Mouse (Mus musculus) liver, adult (tissue): ENCODE measurements around the gene 2700081O15Rik.

Experiments used
- GATA4 ChIP-seq: IDR thresholded peaks from 2 replicates; pipeline ENCODE4 v1.6.1; 2014; ENCODE audit warnings: mild to moderate bottlenecking, low read length; ENCODE audit not compliant: insufficient replicate concordance

2700081O15Rik gene

DNA sequence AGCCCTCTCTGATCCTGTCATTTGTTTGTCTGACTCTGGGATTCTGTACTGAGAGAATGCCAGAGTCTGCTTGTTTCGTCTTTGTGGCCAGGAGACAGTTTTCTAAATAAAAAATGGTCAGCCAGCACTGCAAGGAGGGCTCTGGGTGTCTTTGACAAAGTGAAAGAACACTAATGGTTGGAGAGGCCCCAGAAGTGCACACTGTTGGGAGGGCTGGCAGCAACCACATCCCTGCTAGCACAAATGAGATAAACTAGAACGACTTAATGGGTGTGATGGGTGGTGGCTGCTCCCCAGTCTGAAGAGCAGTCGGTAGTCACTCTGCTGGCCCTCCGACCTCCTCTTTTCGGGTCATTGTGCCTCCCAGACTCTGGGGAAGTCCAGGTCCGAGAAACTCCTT is 1.7 kb downstream of the 2700081O15Rik start:
- no peak for TF ChIP-seq GATA4

DNA sequence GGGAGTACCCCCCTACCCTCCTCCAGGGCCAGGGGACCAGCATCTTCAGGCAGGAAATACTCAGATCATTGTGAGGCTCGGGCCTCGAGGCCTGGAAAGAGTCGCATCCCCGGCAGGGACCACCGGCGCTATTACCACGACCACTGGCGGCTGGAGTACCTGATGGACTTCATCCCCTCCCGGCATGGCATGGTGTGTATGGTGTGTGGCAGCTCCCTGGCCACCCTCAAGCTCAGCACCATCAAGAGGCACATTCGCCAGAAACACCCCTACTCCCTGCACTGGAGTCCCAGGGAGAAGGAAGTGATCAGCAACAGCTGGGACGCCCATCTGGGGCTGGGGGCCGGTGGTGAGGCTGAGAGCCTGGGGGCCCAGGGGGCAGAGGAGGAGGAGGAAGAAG is 2.7 kb downstream of the 2700081O15Rik start:
- TF ChIP-seq GATA4: no peak

DNA sequence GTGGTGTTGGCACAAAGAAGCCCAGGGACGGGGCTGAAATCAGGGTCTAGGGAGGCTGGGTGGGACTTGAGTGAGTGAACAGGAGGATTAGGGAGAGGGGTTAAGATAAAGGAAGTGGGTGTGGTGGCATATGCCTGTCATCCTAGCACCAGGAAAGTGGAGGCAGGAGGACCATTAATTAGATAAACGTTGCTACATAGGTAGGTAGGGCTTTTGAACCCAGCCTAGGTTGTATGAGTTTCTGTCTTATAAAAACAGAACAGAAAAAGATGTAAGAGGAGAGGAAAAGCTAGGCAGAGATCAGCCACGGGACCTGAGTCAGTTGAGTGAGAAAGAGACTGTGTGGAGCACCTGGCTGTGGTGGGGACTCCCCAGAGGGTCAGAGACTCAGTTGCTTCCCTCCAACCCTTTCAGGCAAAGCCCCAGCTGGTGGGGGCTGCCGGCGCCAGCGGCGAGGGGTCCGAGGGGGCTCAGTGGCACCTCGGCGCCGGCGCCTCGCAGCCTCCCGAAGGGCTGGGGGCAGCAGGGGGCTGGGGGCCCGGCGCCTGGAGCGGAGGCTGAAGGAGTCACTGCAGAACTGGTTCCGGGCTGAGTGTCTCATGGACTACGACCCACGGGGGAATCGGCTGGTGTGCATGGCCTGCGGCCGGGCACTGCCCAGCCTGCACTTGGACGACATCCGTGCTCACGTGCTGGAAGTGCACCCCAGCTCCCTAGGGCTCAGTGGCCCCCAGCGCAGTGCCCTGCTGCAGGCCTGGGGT is 3.6 kb downstream of the 2700081O15Rik start:
- no peak for TF ChIP-seq GATA4

DNA sequence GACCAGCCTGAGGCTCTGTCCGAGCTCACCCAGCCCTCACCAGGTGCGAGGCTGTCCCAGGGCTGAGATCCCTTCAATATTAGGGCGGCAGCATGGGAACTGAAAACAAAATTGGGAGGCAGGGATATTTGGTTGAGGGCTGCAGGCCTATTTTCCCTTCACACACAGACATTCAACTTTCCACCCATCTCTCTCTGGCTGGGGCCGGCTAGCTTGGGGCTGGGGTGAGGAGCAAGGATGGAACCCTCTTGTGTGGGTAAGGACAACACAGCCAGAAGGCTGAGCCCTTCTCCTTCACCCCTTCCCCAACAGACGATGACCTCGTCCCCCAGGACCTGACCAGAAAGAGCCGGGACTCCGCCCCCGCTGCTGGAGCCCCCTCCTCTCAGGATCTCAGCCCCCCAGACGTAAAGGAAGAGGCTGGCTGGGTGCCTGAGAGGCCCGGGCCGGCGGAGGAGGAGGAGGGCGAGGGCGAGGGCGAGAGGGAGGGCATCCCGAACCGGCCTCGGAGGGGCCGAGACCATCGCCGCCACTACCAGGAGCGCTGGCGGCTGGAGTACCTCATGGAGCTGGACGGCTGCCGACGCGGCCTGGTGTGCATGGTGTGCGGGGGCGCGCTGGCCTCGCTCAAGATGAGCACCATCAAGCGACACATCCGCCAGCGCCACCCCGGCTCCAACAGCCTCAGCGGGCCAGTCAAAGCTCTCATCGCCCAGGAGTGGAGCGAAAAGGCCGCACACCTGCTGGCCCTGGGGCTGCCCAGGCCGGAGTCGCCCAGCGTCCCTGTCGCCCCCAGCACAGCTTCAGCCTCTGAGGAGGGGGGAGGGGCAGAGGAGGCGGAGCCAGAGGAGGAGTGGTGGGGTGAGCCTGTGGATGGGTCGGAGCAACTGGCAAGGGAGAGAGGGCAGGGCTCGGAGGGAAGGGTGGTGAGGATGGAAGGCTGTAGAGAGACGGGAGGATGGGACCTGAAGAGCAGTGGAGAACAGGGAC is 4.5 kb downstream of the 2700081O15Rik start:
- TF ChIP-seq GATA4: no peak

DNA sequence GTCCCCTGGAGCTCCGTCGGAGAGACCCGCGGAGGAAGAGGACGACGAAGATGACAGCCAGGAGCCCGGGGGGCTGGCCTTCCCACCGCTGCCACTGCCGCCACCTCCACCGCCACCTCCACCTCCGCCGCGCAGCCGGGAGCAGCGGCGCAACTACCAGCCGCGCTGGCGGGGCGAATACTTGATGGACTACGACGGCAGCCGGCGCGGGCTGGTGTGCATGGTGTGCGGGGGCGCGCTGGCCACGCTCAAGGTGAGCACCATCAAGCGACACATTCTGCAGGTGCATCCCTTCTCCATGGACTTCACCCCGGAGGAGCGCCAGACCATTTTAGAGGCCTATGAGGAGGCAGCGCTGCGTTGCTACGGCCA is 5.2 kb downstream of the 2700081O15Rik start:
- no peak for TF ChIP-seq GATA4

DNA sequence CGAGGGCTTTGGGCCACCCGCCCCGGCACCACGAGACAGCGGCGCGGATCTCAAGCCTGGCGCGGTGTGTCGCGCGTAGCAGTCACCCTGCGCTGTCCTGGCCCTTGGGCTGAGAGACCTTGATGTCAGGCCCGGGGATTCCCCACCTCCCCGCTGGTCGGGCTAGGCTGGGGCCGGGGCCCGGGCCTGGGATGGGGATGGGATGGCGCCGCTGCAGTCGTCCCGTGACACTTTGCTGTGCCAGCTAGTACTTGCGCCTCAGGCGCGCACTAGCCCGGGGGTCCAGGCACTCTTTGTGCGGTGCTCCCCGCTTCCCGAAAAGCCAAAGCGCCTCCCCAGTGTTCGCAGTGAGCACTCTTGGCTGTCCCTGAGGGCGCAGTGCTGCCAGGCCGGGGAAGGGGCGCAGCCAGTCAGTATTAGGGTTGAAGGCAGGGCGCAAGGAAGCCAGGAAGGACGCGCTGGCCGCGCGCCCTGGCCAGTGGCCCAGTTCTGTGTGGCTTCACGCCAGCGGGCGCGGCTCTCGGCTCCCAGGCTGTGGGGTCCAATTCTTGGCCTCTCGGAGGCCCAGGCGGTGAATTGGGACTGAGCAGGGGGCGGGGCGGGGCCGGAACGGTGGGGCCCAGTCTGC is 5.7 kb downstream of the 2700081O15Rik start:
- no peak for TF ChIP-seq GATA4

DNA sequence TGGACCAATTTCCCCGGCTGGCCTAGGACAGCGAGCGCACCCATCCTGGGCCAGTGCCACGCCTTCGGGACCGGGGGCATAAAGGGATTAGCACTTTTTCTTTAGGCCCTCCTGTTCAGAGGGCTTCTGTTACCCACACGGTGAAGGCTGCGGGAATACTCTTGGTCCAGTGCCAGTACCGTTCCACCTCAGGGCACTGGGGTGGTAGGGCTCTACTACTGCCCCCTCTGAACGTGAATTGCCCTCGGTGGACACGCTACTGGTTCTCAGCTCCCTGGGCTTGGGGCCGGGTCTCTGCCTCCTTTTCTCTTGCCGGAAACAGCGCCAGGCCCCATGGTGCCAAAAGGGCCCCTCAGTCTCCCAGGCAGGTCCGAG is 6.2 kb downstream of the 2700081O15Rik start:
- no peak for TF ChIP-seq GATA4

DNA sequence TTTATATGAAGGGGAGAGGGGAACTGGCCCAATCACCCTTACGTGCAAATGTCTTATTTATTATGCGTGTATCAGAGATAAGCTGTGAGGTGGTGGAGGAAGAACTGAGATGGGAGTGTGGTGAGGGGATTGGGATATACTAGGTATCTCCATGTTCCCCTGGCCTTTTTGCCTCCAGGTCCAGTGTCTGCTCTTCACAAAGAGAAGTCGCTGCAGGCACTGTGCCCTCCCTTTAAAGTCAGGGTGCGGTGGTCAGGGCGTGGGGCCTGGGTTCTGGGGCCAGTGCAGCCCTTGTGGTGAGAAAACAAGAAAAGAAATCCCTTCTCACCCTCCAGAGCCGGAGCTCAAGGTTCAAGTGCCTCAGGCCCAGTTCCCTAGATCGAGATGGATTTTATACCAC is 6.7 kb downstream of the 2700081O15Rik start:
- no peak for TF ChIP-seq GATA4

DNA sequence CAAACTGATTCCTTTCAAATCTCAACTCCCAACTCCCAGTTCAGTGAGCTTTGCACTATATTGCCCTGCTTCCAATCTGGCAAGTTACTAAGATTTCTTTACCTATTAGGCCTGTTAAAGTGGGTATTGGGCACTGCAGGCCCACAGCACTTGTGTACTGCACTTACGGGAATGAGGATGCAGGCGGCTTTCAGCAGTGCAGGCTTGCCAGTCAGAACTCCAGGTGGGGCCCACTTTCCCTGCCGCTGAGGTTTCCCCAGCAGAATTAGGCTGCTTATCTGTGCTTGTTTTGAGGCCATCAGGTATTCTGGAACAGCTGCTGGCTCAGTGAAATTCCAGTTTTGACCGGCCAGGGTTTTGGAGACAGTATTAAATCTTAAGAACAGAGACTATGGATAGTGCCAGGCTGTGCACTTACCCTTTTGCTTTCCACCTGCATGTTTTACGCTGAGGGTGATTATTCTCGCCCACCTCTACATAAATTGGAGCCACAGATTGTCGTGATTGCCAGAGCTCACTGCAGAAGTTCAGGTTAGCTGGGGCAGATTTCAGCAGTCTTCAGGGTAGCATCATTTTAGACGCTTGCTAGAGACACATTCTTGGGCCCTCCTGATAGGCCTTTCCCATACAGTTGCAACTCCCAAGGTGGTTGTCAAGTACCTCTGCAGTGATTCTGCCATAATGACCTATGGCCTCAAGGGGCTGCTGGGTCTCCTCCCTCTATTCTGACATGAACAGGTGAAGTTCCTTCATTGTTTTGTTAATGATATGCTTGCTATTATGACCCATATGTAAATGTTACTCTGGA is 7.4 kb downstream of the 2700081O15Rik start:
- no peak for TF ChIP-seq GATA4

DNA sequence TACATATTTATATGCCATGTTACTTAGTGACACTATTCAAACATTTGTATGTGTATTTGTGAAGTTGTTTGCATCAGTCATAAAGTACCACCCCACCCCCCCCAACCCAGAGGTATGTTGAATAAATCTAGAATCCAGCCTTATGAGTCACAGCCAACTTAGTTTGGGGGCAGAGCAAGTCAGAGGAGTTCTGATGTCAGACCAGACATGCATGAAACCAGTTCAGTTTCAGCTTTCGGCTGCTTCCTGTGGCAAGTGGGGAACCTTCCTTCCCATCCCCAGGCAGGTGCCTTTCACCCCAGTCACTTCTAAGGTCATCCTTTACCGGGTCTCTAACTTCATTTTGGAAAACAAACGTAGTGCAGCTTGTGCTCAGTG is 8.0 kb downstream of the 2700081O15Rik start:
- no peak for TF ChIP-seq GATA4

DNA sequence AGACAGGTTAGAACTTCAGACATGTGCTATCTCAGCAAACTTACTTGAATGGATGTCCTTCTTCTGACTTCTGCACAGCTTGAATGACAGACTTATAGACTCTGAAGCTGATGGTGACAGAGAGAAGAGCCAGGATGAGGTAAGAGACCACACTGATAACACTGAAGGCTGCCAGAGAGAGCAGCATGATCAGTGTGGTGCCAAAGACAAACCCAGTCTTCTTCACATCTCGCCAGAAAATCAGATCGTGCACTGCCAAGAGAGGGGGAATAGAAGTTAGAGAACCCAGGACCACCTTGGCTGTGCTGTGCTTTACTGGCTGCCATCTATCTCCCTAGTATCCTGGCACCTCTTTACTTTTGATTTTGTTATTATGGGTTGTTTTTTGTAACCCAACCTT is 17.5 kb downstream of the 2700081O15Rik start:
- TF ChIP-seq GATA4: no peak

DNA sequence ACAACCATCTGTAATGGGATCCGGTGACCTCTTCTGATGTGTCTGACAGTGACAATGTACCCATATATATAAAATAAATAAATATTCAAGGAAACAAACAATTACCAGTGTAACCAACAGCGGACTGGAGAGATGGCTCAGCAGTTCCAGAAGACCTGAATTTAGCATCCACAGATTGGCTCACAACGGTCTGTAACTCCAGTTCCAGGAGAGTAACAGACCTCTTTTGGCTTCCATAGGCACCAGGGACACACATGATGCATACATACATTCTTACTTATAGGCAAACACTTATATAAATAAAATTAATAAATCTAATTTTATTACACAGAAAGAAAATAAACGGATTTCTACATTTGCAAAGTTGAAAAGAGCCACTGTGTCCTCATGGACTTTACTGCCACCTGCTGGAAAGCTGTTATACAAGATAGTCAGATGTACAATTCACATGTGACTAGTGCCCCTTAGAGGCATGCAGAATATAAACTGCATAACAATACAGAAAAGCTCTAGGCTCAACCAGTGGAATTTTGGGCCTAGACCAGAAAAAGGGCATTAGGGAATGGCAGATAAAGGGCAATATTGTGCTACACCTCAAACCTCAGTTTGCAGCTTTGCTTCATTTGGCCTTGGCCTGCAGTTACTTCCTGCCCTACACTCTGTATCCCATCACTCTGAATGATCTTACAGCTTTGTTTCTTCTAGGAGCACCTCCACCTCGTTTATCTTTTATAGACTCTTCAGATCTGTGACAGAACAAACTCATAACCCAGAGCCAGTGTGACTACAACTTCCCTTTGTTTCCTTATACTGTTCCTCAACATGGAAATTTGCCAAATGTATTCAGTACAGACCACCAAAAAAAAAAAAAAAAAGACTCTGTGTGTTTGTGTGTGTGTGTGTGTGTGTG is 18.9 kb downstream of the 2700081O15Rik start:
- TF ChIP-seq GATA4: no peak

DNA sequence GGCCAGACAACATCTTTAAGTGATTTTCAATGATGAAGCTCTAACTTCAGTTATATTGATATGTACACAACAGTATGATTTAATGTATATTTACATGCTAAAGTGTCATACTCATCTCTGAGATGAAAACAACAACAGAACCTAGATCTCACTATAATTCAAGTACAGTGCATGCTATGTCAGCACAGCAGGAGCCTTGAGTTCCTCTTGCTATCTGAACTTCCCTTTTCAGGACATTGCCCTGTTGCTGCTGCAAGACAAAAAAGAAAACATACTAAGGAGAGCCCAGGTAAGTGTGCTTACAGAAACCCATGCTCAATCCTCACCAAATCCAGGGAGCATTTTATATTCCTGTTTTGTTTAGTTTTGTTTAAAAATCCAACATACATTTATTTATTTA is 20.9 kb downstream of the 2700081O15Rik start:
- TF ChIP-seq GATA4: no peak

DNA sequence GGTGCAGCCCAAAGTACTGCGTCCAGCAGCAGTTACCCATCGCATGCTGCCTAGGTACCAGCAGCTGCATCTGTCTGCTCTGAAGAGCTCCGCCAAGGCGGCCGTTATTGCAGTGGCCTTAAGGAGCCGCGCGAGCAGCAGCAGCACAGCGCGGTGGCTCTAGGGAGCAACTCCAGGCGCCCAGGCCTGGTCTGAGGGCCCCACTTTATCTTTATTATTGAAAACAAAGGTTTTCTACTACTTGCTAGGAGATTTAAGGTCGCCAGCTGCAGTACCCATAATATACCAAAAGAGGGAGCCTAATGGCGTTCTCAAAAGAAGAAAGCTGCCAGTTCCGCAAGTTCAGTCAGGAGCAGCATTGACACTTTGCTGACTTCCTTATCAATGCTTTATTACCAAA is 24.1 kb downstream of the 2700081O15Rik start:
- no peak for TF ChIP-seq GATA4
